Mouse (Mus musculus) gastrocnemius, postnatal 4 days (tissue): ENCODE data around the gene Oas1a. TPM values are rescaled to one million over a fixed set of nuclear protein-coding genes. Genes with fewer than 3 reads are reported as not detected.
A peak's percentile ranks its signal among the peaks of the same experiment; 100 is the strongest.
"Not testable (repeated sequence)": the region's sequence is repeated elsewhere in the genome, so short reads cannot be mapped to it uniquely, and the experiment has no call there.

ENCODE experiments used
- DNase-seq, 2 experiments: peaks; one replicate each; pipeline ENCODE4 v3.0.0; 2021 to 2022; ENCODE audit warnings: low spot score in 2 of 2, mixed read lengths in 2 of 2
- long read RNA-seq, 2 experiments: library from polyadenylated mRNA; stranded (forward); transcript quantifications; one replicate each; pipeline ENCODE4 v2.0.0; 2021
- total RNA-seq, 2 experiments: library from RNA; stranded (reverse); gene quantifications; 2 replicates each; pipeline ENCODE4 v1.2.3; 2021

Gene Oas1a
- total RNA-seq = under 1 TPM; 0.22 to 0.36 TPM
- long read RNA-seq, experiment 1, partial matches to known transcripts = 0 of 1 reads
- long read RNA-seq, experiment 1, other reads (novel, unspliced or antisense) = 0 of 1 reads
- long read RNA-seq, experiment 2, partial matches to known transcripts = 0 of 1 reads
- long read RNA-seq, experiment 2, other reads (novel, unspliced or antisense) = 0 of 1 reads

- not testable (repeated sequence) for DNase-seq
These were observed at the start of gene Oas1a for GRCm38 (mm10) chr5:120906791-120907733. Oas1a (minus strand) TSS chr5:120907521.

GRCm38 (mm10) chr5:120953974-120954373 lies 46.7 kb upstream of the Oas1a start:
- DNase-seq = no peak

GRCm38 (mm10) chr5:120952242-120952770 lies 45.0 kb upstream of the Oas1a start:
- no peak for DNase-seq

- no peak for DNase-seq
These were observed 34.8 kb upstream of the Oas1a start for GRCm38 (mm10) chr5:120942076-120942475.

DNA sequence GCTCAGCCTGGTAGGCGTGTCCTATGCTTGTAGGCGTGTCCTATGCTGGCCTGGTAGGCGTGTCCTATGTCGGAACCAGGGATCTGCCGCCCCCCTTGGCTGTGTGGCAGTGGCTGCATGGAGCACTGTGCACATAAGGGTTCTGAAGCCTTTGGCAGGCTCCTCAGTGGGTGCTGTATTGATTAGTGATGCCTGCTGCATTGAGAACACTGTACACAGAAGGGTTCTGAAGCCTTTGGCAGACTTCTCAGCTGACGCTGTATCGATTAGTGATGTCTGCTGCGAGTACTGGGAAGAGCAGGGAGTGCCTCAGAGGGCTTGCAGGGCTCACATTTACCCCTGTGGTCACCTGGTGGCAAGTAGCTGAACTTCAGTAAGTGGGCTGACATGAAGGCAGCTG lies 31.3 kb upstream of the Oas1a start:
- DNase-seq = no peak

DNA sequence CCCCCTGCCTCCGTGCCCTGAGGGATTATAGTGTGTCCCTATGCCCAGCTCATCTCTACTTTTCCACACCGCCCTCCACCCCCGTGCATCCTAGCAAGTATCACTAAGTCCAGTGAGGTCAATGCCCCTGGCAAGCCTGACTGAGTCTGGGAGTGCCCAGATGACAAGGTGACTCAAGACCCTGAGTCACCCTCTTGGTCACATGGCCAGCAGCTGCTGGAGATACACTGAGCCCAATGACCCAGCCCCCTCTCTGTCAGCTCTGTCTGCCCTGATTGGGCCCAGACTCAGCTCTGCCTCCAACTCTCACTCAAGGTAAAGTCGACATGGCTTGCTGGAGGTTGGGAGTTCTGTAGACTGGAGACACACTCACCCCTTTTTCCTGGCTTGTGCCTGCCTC lies 30.5 kb upstream of the Oas1a start:
- no peak for DNase-seq

DNA sequence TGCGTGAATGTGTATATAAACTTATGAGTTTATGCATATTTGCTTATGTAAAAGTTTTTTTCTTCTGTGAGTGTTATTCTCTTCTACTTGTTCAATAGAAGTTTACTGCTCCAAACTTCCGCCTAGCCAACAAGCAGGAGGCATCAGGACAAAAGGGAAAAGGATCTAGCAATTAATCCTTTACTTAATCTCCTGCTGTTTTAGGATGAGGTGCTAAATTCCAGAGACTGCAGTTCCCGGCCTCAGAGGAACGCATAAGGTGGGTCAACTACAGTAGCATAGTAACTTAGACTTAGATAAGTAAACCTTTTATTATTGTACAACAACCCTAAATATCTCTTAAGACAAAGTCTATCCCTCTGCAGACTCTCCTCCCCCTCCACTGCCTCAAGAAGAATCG lies 26.6 kb upstream of the Oas1a start:
- DNase-seq = no peak

DNA sequence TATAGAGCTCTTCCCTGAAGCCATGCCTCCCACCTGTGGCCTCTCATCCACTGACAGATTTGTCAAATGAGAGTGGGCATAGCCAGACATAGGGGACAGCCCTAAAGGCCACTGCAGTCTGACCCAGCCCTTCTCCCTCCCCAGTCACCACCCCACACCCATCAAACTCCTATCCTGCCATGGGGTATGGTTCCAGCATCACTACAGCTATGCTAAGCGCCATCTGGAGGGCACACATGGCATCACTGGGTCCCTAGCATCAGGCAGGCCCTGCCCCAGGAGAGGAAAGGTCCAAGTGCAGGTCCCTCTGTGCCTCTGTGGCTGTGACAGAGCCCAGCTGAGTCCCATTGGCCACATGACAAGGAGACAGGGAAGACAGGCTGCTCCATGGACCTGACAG lies 19.7 kb upstream of the Oas1a start:
- peak in 1 of 2 experiments; percentile 1 for DNase-seq

DNA sequence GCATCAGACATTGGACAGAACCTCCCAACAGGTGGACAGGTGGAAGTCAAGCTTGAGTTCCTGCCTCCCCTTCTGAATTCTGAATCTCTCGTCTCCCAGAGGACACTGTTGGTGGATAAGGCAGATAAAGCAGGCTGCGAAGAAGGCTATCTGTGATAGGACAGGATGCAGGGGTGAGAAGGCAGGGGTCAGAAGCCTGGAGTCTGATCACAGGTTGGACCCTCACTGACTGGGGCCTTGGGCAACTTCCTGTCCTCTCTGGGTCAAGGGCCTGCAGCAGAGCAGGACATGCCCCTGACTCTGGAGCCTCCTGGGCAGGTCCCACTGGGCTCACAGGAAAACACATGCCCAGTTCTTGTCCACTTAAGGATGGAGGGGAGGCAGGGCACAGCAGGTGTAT lies 19.0 kb upstream of the Oas1a start:
- peak in 1 of 2 experiments; percentile 9 for DNase-seq

GRCm38 (mm10) chr5:120924520-120924919 lies 17.2 kb upstream of the Oas1a start:
- peak in 1 of 2 experiments; percentile 5 for DNase-seq

GRCm38 (mm10) chr5:120923969-120924368 lies 16.6 kb upstream of the Oas1a start:
- DNase-seq = no peak

DNA sequence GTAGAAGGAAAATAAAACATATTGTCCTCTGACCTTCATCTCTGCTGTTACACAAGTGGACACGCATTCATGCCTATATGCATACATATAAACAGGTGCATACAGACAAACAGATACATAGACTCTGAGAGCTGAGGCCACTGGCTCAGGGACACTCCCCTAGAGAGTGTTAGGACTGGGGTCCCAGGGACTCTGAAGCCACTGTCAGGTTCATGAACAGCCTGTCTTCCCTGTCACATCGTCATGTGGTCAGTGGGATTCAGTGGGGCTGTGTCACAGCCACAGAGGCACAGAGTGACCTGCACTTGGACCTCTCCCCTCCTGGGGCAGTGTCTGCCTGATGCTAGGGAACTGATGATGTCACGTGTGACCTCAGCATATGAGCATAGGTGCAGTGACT lies 13.0 kb upstream of the Oas1a start:
- DNase-seq = no peak

GRCm38 (mm10) chr5:120919156-120919935 lies 12.0 kb upstream of the Oas1a start:
- not testable (repeated sequence) for DNase-seq

- DNase-seq = not testable (repeated sequence)
These were observed 6.9 kb upstream of the Oas1a start, which contains the start of gene Oas1d for GRCm38 (mm10) chr5:120914204-120914603. Oas1d (plus strand) TSS chr5:120914536.

GRCm38 (mm10) chr5:120908196-120908920 lies 1.0 kb upstream of the Oas1a start:
- DNase-seq = no peak

- no peak for DNase-seq
These were observed 5.3 kb downstream of the Oas1a start for GRCm38 (mm10) chr5:120902056-120902455.

- DNase-seq = no peak
These were observed 6.7 kb downstream of the Oas1a start for GRCm38 (mm10) chr5:120900666-120901065.

DNA sequence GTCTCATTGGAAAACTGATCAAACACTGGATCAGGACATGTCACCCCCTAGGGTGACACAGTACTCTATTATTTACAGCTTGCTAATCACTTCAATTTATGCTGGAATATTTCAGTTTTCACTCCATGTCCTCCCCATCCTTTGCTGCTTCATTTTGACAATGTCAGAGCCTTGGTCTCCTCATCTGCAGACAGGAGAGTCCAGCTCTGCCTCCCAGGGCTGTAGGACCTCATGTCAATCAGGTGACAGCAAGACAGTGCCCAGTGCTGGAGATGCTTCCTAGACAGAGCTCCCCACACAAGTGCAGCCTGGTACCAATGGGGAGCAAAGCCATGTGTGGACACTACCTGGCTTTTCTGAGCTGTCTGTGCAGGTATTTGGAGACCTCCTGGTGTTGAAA lies 8.6 kb downstream of the Oas1a start:
- no peak for DNase-seq

GRCm38 (mm10) chr5:120898307-120898706 lies 9.0 kb downstream of the Oas1a start:
- no peak for DNase-seq

DNA sequence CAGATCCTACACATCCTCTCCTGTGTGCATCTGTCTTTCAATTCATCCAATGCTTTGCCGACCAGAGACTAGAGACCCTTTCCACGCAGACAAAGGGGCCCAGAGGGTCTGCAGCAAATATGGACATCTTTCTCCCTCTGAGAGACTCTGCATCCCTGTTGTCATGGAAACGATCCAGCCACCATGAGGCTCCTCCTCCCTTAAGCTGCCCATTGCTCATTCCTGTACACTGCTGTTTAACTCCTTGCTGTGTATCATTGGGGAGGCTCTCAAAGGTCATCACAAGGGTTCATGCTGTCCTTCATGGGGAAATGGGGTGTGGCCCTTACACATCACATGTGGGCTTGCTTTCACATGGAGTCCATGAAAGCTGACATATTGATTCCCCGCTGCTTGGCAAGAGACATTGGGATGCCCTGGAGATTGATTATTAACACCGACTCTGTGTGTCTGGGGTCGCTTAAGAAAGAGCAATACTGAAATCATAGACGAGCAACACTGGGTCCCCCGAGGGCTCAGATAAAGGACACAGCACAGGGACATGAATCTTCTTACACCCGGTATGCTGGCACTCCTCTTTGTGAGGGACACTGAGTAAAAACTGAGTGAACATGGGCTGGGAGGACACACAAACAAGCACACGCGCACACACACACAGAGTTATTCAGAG lies 12.0 kb downstream of the Oas1a start:
- no peak for DNase-seq
